Mouse (Mus musculus) lung, postnatal 0 days (tissue): ENCODE data around the gene Etv3. TPM values are rescaled to one million over a fixed set of nuclear protein-coding genes. Genes with fewer than 3 reads are reported as not detected.

Experiments used
- ATAC-seq: fragments of 200-750 bp; cut with Nextera tagmentation; 2 replicates; pipeline ENCODE4 v1.8.0; 2017; ENCODE audit warnings: moderate library complexity
- DNase-seq: peaks from one replicate; pipeline ENCODE4 v3.0.0-alpha.2; 2016; ENCODE audit warnings: low spot score
- H3K27ac ChIP-seq: fragments of 300-500 bp; sonication (generic); 2 replicates; pipeline ENCODE4 v1.5.1; 2014; ENCODE audit warnings: antibody characterized with exemption, mild to moderate bottlenecking, low read length, mixed read lengths
- H3K27me3 ChIP-seq: fragments of 300-500 bp; sonication (generic); replicated peaks from 2 replicates; pipeline ENCODE4 v1.6.1; 2014; ENCODE audit warnings: low read length, mixed read lengths; ENCODE audit not compliant: insufficient read depth
- H3K36me3 ChIP-seq: fragments of 300-500 bp; sonication (generic); 2 replicates; pipeline ENCODE4 v1.6.1; 2014; ENCODE audit warnings: low read length, mixed read lengths; ENCODE audit not compliant: insufficient read depth
- H3K4me1 ChIP-seq: fragments of 300-500 bp; sonication (generic); 2 replicates; pipeline ENCODE4 v1.6.1; 2014; ENCODE audit warnings: antibody characterized with exemption, low read depth, low read length, mixed read lengths; ENCODE audit not compliant: insufficient read depth
- H3K4me2 ChIP-seq: fragments of 300-500 bp; sonication (generic); replicated peaks from 2 replicates; pipeline ENCODE4 v1.6.1; 2014; ENCODE audit warnings: low read depth, mild to moderate bottlenecking, low read length, moderate library complexity, mixed read lengths
- H3K4me3 ChIP-seq: fragments of 300-500 bp; sonication (generic); 2 replicates; pipeline ENCODE4 v1.5.1; 2014; ENCODE audit warnings: low read depth, low read length
- H3K9ac ChIP-seq: fragments of 300-500 bp; sonication (generic); replicated peaks from 2 replicates; pipeline ENCODE4 v1.6.1; 2014; ENCODE audit warnings: low read depth, mild to moderate bottlenecking
- H3K9me3 ChIP-seq: fragments of 300-500 bp; sonication (generic); 2 replicates; pipeline ENCODE4 v1.6.1; 2016; ENCODE audit warnings: low read length, mixed read lengths
- CTCF ChIP-seq: IDR thresholded peaks from 2 replicates; pipeline ENCODE4 v1.5.1; 2016; ENCODE audit warnings: antibody characterized with exemption, mild to moderate bottlenecking
- EP300 ChIP-seq: IDR thresholded peaks from 2 replicates; pipeline ENCODE4 v1.6.1; 2016; ENCODE audit warnings: antibody characterized with exemption, mild to moderate bottlenecking, control low read depth
- WGBS: fragments of 180-500 bp; shearing (Covaris S2); extraction: QIAGEN DNeasy Blood & Tissue Kit; methylation state at CpG from one replicate; pipeline ENCODE4 v1.1.7; 2014; 5-methylcytosine and 5-hydroxymethylcytosine counted together
- polyA plus RNA-seq: library from polyadenylated mRNA; unstranded; fragments of >200 nt; fragmentation: Nextera tagmentation; extraction: Ambion mirVana; gene quantifications from 2 replicates; pipeline ENCODE4 v1.2.1, GENCODE M21; 2015

Gene Etv3
- polyA plus RNA-seq, 1 experiment from 2014 or later, result 13.8 TPM

GRCm38 (mm10) chr3:87515567-87516081 lies 9.6 kb upstream of the Etv3 start:
- 25% methylated on average over 13 of the region's 13 CpGs for WGBS
- peaks cover 3% of the 10 kb centered on the region; the same call in 1 of the 2 replicates for H3K4me1 ChIP-seq
- TF ChIP-seq CTCF (no peak), EP300 (0 out of 2 replicates have a peak, but pooled peaks have one; percentile 12)
- H3K27me3 ChIP-seq, result no peaks in the 10 kb centered on the region
- ATAC-seq (peak; percentile 79), DNase-seq (peak; percentile 68)
- no peak overlapping the region for H3K4me3 ChIP-seq
- no peak overlapping the region for H3K9ac ChIP-seq
- H3K4me2 ChIP-seq, result peak overlapping the region; percentile 38
- no peaks in the 10 kb centered on the region for H3K36me3 ChIP-seq
- H3K9me3 ChIP-seq, result no peaks in the 10 kb centered on the region
- H3K27ac ChIP-seq, result no peak overlapping the region

- no peak overlapping the region for H3K4me3 ChIP-seq
- H3K36me3 ChIP-seq, result no peaks in the 10 kb centered on the region
- H3K4me2 ChIP-seq, result no peak overlapping the region
- no peaks in the 10 kb centered on the region for H3K4me1 ChIP-seq
- ATAC-seq (no peak), DNase-seq (no peak)
- H3K27ac ChIP-seq, result no peak overlapping the region
- H3K9me3 ChIP-seq, result no peaks in the 10 kb centered on the region
- TF ChIP-seq EP300, result no peak
- TF ChIP-seq CTCF, result no peak
- no peak overlapping the region for H3K9ac ChIP-seq
- no peaks in the 10 kb centered on the region for H3K27me3 ChIP-seq
These were observed 6.8 kb upstream of the Etv3 start for GRCm38 (mm10) chr3:87518425-87518824.

- Histone ChIP-seq H3K27ac (no peak overlapping the region), H3K4me1 (no peaks in the 10 kb centered on the region), H3K4me3 (no peak overlapping the region), H3K4me2 (no peak overlapping the region), H3K9ac (no peak overlapping the region), H3K9me3 (no peaks in the 10 kb centered on the region), H3K36me3 (no peaks in the 10 kb centered on the region), H3K27me3 (no peaks in the 10 kb centered on the region)
- WGBS, result 55% methylated on average over 4 of the region's 4 CpGs
- no peak for DNase-seq
- ATAC-seq, result no peak
- TF ChIP-seq CTCF, result no peak
- TF ChIP-seq EP300, result no peak
These were observed 4.1 kb upstream of the Etv3 start for GRCm38 (mm10) chr3:87521126-87521525.

GRCm38 (mm10) chr3:87521833-87522232 lies 3.4 kb upstream of the Etv3 start:
- Histone ChIP-seq H3K36me3 (no peaks in the 10 kb centered on the region), H3K9me3 (no peaks in the 10 kb centered on the region), H3K9ac (no peak overlapping the region), H3K4me1 (no peaks in the 10 kb centered on the region), H3K27ac (no peak overlapping the region), H3K4me3 (no peak overlapping the region), H3K27me3 (no peaks in the 10 kb centered on the region), H3K4me2 (no peak overlapping the region)
- DNase-seq (no peak), ATAC-seq (no peak)
- 20% methylated on average over 1 of the region's 1 CpGs for WGBS
- TF ChIP-seq EP300, result no peak
- TF ChIP-seq CTCF, result no peak

GRCm38 (mm10) chr3:87523701-87524100 lies 1.5 kb upstream of the Etv3 start:
- Histone ChIP-seq H3K9me3 (no peaks in the 10 kb centered on the region), H3K36me3 (no peaks in the 10 kb centered on the region; the same call in 1 of the 2 replicates), H3K4me2 (no peak overlapping the region), H3K27ac (no peak overlapping the region), H3K4me3 (no peak overlapping the region), H3K9ac (no peak overlapping the region), H3K4me1 (no peaks in the 10 kb centered on the region; the same call in 1 of the 2 replicates), H3K27me3 (no peaks in the 10 kb centered on the region)
- no peak for DNase-seq
- no peak for ATAC-seq
- TF ChIP-seq EP300 (no peak), CTCF (no peak)
- 88% methylated on average over 9 of the region's 9 CpGs for WGBS

- H3K4me1 ChIP-seq, result no peaks in the 10 kb centered on the region; the same call in 1 of the 2 replicates
- TF ChIP-seq CTCF (no peak), EP300 (no peak)
- H3K27me3 ChIP-seq, result no peaks in the 10 kb centered on the region
- peak overlapping the region; percentile 96 for H3K27ac ChIP-seq
- peaks cover 14% of the 10 kb centered on the region; the same call in 1 of the 2 replicates for H3K36me3 ChIP-seq
- peak overlapping the region; percentile 95 for H3K4me3 ChIP-seq
- H3K9ac ChIP-seq, result peak overlapping the region; percentile 97
- H3K4me2 ChIP-seq, result peak overlapping the region; percentile 69
- ATAC-seq, result peak; percentile 52
- 5% methylated on average over 23 of the region's 27 CpGs for WGBS
- no peaks in the 10 kb centered on the region for H3K9me3 ChIP-seq
- DNase-seq, result peak; percentile 50
These were observed 797 bp downstream of the Etv3 start for GRCm38 (mm10) chr3:87525837-87526570.
